Mouse (Mus musculus): ENCODE results near the gene Fam169a.

- TF ChIP-seq CTCF (IDR thresholded peaks at IDR 0.05; ENCODE audit: insufficient read depth, low read length) = no peak
- TF ChIP-seq POLR2A (IDR thresholded peaks at IDR 0.05; ENCODE audit: borderline replicate concordance, extremely low read depth, low read depth, low read length) = no peak
Observed at GRCm38 (mm10) chr13:97059746-97060145, 7.3 kb upstream of the Fam169a start.

Measured in lung, adult 2 months (tissue).